Mouse (Mus musculus) liver, embryonic 14.5 days (tissue): ENCODE measurements at regions not wholly inside any gene's neighbourhood (a gene's known extent, or its start where the extent isn't known, plus 50 kb on each side); places are given as distances from the start of the nearest gene placed in this dataset.
"Not testable (repeated sequence)": the region's sequence is repeated elsewhere in the genome, so short reads cannot be mapped to it uniquely, and the experiment has no call there.

Experiments used
- ATAC-seq: fragments of 200-750 bp; cut with Nextera tagmentation; 2 replicates; pipeline ENCODE4 v1.8.0; 2017; ENCODE audit warnings: moderate number of reproducible peaks, mild to moderate bottlenecking, moderate library complexity; ENCODE audit not compliant: insufficient read depth
- DNase-seq, 3 experiments: peaks; one replicate each; pipeline ENCODE4 v3.0.0-alpha.2; 2012 to 2013; ENCODE audit warnings: low read depth in 3 of 3, low spot score in 3 of 3
- H3K27ac ChIP-seq: fragments of 300-500 bp; sonication (generic); 2 replicates; pipeline ENCODE4 v1.5.1; 2014; ENCODE audit warnings: moderate library complexity, mild to moderate bottlenecking, control low read depth, inconsistent platforms
- H3K27me3 ChIP-seq: fragments of 300-500 bp; sonication (generic); 2 replicates; pipeline ENCODE4 v1.6.1; 2014; ENCODE audit warnings: mild to moderate bottlenecking, low read length, moderate library complexity; ENCODE audit not compliant: control insufficient read depth, insufficient read depth
- H3K36me3 ChIP-seq: fragments of 300-500 bp; sonication (generic); replicated peaks from 2 replicates; pipeline ENCODE4 v1.6.1; 2014; ENCODE audit warnings: low read depth; ENCODE audit not compliant: control insufficient read depth, insufficient read depth
- H3K4me1 ChIP-seq, 2 experiments: fragments of 200-500 bp in 1 of 2; fragments of 300-500 bp in 1 of 2; sonication (generic) in 1 of 2; replicated peaks; 2 replicates each; pipeline ENCODE4 v1.6.1; 2012 to 2014; ENCODE audit warnings: antibody characterized with exemption in 1 of 2, inconsistent platforms in 1 of 2, low read length in 1 of 2; ENCODE audit not compliant: control insufficient read depth in 2 of 2, insufficient read depth in 2 of 2
- H3K4me2 ChIP-seq: fragments of 300-500 bp; sonication (generic); 2 replicates; pipeline ENCODE4 v1.6.1; 2014; ENCODE audit warnings: low read depth, mild to moderate bottlenecking, control low read depth, moderate library complexity
- H3K4me3 ChIP-seq, 2 experiments: fragments of 200-500 bp in 1 of 2; fragments of 300-500 bp in 1 of 2; sonication (generic) in 1 of 2; 2 replicates each; pipeline ENCODE4 v1.5.1; 2012 to 2014; ENCODE audit warnings: low read depth in 2 of 2, low read length in 2 of 2, mild to moderate bottlenecking in 2 of 2, control low read depth in 1 of 2, inconsistent platforms in 1 of 2, moderate library complexity in 1 of 2; ENCODE audit not compliant: insufficient read depth in 1 of 2
- H3K9ac ChIP-seq: fragments of 300-500 bp; sonication (generic); replicated peaks from 2 replicates; pipeline ENCODE4 v1.6.1; 2014; ENCODE audit warnings: mild to moderate bottlenecking, control low read depth, moderate library complexity
- H3K9me3 ChIP-seq: fragments of 300-500 bp; sonication (generic); 2 replicates; pipeline ENCODE4 v1.6.1; 2016; ENCODE audit warnings: low read length, mixed read lengths; ENCODE audit not compliant: control insufficient read depth
- CTCF ChIP-seq: IDR thresholded peaks from 2 replicates; pipeline ENCODE4 v1.5.1; 2016; ENCODE audit warnings: antibody characterized with exemption, low read depth, control low read depth
- EP300 ChIP-seq: IDR thresholded peaks from 2 replicates; pipeline ENCODE4 v1.6.1; 2016; ENCODE audit warnings: antibody characterized with exemption, low read depth
- WGBS: fragments of 180-500 bp; shearing (Covaris S2); extraction: QIAGEN DNeasy Blood & Tissue Kit; methylation state at CpG from one replicate; pipeline ENCODE4 v1.1.7; 2014; ENCODE audit not compliant: insufficient replicate concordance; 5-methylcytosine and 5-hydroxymethylcytosine counted together

DNA sequence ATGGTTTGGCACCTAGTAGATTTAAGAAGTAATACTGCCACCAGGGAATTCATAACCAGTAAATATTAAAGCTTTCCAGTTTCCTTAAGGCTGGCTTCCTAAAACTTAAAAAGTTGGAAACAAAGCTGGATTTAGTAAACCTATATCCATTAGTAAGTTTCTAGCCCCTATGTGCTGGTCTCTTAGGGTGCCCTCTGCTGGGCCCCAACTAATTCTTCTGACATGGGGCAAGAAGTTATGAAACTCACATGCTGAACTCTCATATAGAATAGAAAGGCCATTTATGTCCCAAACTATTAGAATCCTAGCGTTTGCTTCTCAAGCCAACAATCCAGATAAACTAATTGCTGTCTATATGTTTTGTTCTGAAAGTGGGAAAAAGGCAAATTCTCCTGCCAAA is 139.2 kb downstream of the Arrdc3 start:
- Histone ChIP-seq H3K27me3 (no peaks in the 10 kb centered on the region), H3K4me3 (no peak overlapping the region), H3K4me1 (no peaks in the 10 kb centered on the region), H3K9me3 (no peaks in the 10 kb centered on the region), H3K36me3 (no peaks in the 10 kb centered on the region), H3K4me2 (no peak overlapping the region), H3K9ac (no peak overlapping the region), H3K27ac (no peak overlapping the region)
- TF ChIP-seq EP300 (no peak), CTCF (no peak)
- no peak for ATAC-seq
- no peak for DNase-seq
- 53% methylated on average over 1 of the region's 1 CpGs for WGBS

- 65% methylated on average over 14 of the region's 14 CpGs for WGBS
Measured at GRCm38 (mm10) chr13:81025241-81025760, 142.1 kb downstream of the Arrdc3 start.

DNA sequence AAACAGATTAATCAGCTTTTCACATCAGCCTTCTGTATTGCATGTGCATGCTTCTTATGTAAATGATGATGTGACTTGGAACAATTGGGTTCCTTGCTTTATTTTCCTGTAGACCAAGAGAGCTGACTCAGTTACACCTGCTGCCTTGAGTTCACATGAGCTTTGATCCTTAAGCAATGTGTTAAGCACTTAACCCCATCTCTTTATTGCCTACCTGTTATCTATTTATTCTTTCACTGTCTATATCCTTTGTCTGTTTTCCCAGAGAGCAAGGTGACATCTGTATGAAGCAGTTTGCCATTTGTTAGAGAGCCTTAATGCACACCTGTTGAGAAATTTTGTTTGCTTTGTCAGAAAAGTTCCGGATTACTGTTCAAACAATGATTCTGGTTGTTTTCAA is 154.1 kb downstream of the Arrdc3 start:
- H3K4me1 ChIP-seq, result no peaks in the 10 kb centered on the region
- H3K4me2 ChIP-seq, result no peak overlapping the region
- WGBS, result 60% methylated on average over 1 of the region's 1 CpGs
- no peaks in the 10 kb centered on the region for H3K36me3 ChIP-seq
- ATAC-seq, result no peak
- TF ChIP-seq EP300 (no peak), CTCF (no peak)
- DNase-seq, result no peak
- no peaks in the 10 kb centered on the region for H3K27me3 ChIP-seq
- H3K4me3 ChIP-seq, result no peak overlapping the region
- no peaks in the 10 kb centered on the region for H3K9me3 ChIP-seq
- no peak overlapping the region for H3K9ac ChIP-seq
- H3K27ac ChIP-seq, result no peak overlapping the region

More at GRCm38 (mm10) chr13:81025241-81025760, 142.1 kb downstream of the Arrdc3 start:
- H3K27me3 ChIP-seq, H3K4me3 ChIP-seq, H3K9ac ChIP-seq, H3K27ac ChIP-seq, H3K4me2 ChIP-seq, DNase-seq, H3K4me1 ChIP-seq, H3K9me3 ChIP-seq, H3K36me3 ChIP-seq, ATAC-seq: not testable (repeated sequence)

DNA sequence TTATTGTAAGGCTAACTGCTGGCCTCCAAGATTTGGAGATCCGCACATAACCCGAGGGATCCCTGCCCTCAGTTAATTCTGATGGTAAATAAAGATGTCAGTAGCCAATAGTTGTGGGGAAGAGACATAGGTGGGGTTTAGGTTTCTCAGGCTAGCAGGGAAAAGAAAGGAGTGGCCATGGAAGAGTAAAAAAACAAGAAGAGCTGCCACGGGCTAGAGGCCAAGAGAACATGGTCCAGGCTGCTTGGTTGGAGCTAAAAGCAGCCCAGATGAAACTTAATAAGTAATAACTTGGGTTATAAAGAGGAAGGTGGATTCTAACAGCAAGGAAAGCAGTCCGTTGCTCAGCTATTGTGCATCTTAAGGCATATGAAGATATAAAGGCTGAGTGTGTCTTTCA is 155.6 kb downstream of the Arrdc3 start:
- ATAC-seq (no peak), DNase-seq (no peak)
- 59% methylated on average over 4 of the region's 4 CpGs for WGBS
- Histone ChIP-seq H3K4me2 (no peak overlapping the region), H3K9me3 (no peaks in the 10 kb centered on the region), H3K9ac (no peak overlapping the region), H3K27ac (no peak overlapping the region), H3K4me3 (no peak overlapping the region), H3K27me3 (no peaks in the 10 kb centered on the region), H3K4me1 (no peaks in the 10 kb centered on the region), H3K36me3 (no peaks in the 10 kb centered on the region)
- TF ChIP-seq CTCF (no peak), EP300 (no peak)

- ATAC-seq, result no peak
- no peaks in the 10 kb centered on the region for H3K4me1 ChIP-seq
- no peaks in the 10 kb centered on the region for H3K36me3 ChIP-seq
- no peaks in the 10 kb centered on the region for H3K27me3 ChIP-seq
- H3K4me3 ChIP-seq, result no peak overlapping the region
- no peak for DNase-seq
- TF ChIP-seq EP300, result no peak
- TF ChIP-seq CTCF, result no peak
- no peak overlapping the region for H3K27ac ChIP-seq
- no peak overlapping the region for H3K4me2 ChIP-seq
- no peaks in the 10 kb centered on the region for H3K9me3 ChIP-seq
- H3K9ac ChIP-seq, result no peak overlapping the region
Measured at GRCm38 (mm10) chr13:81040494-81040893, 157.3 kb downstream of the Arrdc3 start.
